Mouse (Mus musculus) hematopoietic stem cell, adult 5-6 weeks (primary cell): ENCODE results near the gene Cdkl3. TPM values are rescaled to one million over a fixed set of nuclear protein-coding genes. Genes with fewer than 3 reads are reported as not detected.
"Not testable (repeated sequence)": the region's sequence is repeated elsewhere in the genome, so short reads cannot be mapped to it uniquely, and the experiment has no call there.

Source experiments
- ATAC-seq, 2 experiments: fragments of 125-278 bp in 1 of 2; replicated peaks in 1 of 2; 2 replicates each; pipeline ENCODE4 v1.8.0; 2016 to 2017; ENCODE audit warnings: inconsistent platforms in 2 of 2, mild to moderate bottlenecking in 2 of 2, moderate number of reproducible peaks in 2 of 2, low read depth in 1 of 2, moderate TSS enrichment in 1 of 2; ENCODE audit not compliant: low FRiP score in 2 of 2, poor library complexity in 2 of 2, severe bottlenecking in 2 of 2, insufficient read depth in 1 of 2, low TSS enrichment in 1 of 2
- total RNA-seq: library from RNA; stranded (forward); fragments of 172-1452, 232-1000 nt; gene quantifications from 2 replicates; pipeline ENCODE4 v1.2.3, GENCODE M21; 2017

Gene Cdkl3
- total RNA-seq, 1 experiment from 2014 or later: 12.5 TPM

GRCm38 (mm10) chr11:52098398-52098946 lies 94.5 kb downstream of the Cdkl3 start, which contains the start of gene Ppp2ca:
Gene Ppp2ca, plus strand, starts transcription at chr11:52098681.
- ATAC-seq: peak; percentile 98

DNA sequence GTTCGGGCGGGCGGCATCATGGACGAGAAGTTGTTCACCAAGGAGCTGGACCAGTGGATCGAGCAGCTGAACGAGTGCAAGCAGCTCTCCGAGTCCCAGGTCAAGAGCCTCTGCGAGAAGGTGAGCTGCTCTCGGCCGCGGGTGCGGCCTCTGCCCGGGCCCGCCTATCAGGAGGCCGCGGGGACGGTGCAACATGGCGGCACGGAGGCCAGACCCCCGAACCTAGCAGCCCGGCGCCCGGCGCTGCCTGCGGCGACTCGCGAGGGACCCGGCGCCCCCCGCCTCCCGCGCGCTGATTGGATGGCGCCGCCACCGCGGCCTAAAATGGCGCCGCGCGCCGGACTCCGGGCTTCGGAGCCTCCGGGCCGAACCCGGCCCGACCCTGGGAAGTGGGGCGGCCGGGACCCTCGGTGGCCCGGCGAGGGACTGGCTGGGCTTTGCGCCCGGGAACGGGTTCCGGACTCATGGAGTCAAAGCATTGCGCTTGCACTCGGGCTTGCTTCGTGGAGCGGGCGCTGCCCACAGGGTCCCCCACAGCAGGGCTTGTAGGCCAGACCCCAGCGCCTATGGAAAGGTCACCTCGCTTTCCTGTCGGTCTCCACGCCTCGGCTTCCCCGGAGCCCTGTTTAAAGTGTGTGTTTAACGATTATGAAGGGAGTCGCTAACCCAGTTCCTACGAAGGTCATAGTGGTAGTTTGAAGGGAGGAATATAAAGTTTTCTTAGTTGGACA lies 95.2 kb downstream of the Cdkl3 start:
- ATAC-seq: peak in 1 of 2 experiments; percentile 23; a peak in 2 of 4 replicates

GRCm38 (mm10) chr11:52099771-52100219 lies 95.8 kb downstream of the Cdkl3 start:
- ATAC-seq: 0 out of 4 replicates have a peak, but pooled peaks of 1 of the 2 experiments have one; percentile 3

GRCm38 (mm10) chr11:52102977-52103376 lies 99.0 kb downstream of the Cdkl3 start:
- no peak for ATAC-seq

- ATAC-seq: no peak
These were observed 101.5 kb downstream of the Cdkl3 start for GRCm38 (mm10) chr11:52105503-52105902.

DNA sequence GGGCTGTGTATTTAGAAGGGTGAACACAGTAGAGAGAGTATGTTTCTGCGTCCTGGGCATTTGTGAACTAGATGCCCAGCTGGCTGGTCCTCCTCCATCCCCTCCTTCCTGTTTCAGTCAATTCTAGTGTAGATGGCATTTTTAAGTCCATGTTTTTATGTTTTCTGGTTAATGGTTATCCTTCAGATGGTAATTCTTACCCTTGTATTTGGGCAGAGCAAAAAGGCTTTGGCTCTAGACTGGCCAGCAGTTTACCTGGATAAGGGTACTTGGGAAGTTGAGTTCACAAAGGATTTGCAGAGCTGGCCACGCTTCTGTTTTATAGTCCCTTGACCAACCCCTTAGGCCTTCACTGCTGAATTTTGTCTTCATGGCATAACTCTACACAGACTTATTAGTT lies 102.0 kb downstream of the Cdkl3 start:
- no peak for ATAC-seq

GRCm38 (mm10) chr11:52106438-52106837 lies 102.4 kb downstream of the Cdkl3 start:
- ATAC-seq: no peak

GRCm38 (mm10) chr11:52108796-52109195 lies 104.8 kb downstream of the Cdkl3 start:
- no peak for ATAC-seq

DNA sequence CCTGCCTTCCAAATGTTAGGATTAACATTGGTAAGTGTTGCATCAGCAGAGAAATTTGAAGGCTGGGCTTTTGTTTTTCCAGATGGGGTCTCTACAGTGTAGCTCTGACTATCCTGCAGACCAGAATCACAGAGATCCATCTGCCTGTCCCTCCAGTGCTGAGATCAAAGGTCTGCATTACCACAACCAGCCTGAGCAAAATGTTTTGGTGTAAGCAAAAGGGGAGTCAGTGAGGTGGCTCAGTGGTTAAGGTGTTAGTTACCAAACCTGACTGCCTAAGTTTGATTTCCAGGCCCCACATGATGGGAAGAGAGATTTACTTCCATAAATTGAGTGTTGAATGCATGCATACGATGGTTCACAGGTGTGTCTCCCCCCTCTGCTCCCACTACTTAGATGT lies 105.4 kb downstream of the Cdkl3 start:
- ATAC-seq: no peak

- no peak for ATAC-seq
These were observed 111.5 kb downstream of the Cdkl3 start for GRCm38 (mm10) chr11:52115479-52115878.

GRCm38 (mm10) chr11:52116117-52116516 lies 112.1 kb downstream of the Cdkl3 start:
- ATAC-seq: not testable (repeated sequence)

DNA sequence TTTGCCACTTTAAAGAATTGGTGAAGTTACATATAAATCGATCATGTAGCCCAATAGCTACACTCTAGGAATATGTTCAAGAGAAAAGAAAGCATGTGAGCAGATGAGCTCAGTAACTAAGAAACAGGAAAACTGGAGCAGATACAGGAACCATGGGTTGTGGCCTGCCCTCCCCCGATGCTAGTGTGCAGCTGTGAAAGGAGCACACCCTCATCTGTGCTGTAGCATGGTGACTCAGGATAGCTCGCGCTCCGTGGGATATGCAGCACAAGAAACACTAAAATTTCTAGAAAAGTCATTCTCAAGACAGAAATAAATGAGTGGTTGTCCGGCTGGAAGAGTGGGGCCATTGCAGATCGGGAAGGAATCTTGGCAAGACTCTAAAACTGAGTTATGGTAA lies 113.1 kb downstream of the Cdkl3 start:
- no peak for ATAC-seq

GRCm38 (mm10) chr11:52120415-52120814 lies 116.4 kb downstream of the Cdkl3 start:
- ATAC-seq: not testable (repeated sequence)

GRCm38 (mm10) chr11:52122045-52122444 lies 118.0 kb downstream of the Cdkl3 start:
- ATAC-seq: no peak

GRCm38 (mm10) chr11:52124468-52124867 lies 120.4 kb downstream of the Cdkl3 start:
- ATAC-seq: no peak

DNA sequence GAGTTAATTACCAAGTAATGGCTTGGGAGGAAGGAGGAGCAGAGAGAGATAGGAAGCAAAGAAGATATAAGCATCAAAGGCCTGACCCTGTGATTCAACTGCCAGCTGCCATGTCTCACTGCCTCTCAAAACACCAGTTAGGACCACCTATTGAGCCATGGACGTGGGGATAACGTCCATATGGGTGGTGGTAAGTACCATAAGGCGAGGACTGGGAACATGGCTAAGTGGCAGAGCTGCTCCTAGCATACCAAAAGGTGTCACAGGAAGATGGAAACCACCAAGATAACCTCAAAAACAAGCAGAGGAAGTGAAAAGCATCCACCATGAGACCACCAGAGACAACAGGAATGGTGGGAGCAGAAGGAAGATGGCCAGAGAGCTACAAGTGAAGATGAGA lies 123.1 kb downstream of the Cdkl3 start:
- no peak for ATAC-seq

- no peak for ATAC-seq
These were observed 123.7 kb downstream of the Cdkl3 start for GRCm38 (mm10) chr11:52127760-52128159.

DNA sequence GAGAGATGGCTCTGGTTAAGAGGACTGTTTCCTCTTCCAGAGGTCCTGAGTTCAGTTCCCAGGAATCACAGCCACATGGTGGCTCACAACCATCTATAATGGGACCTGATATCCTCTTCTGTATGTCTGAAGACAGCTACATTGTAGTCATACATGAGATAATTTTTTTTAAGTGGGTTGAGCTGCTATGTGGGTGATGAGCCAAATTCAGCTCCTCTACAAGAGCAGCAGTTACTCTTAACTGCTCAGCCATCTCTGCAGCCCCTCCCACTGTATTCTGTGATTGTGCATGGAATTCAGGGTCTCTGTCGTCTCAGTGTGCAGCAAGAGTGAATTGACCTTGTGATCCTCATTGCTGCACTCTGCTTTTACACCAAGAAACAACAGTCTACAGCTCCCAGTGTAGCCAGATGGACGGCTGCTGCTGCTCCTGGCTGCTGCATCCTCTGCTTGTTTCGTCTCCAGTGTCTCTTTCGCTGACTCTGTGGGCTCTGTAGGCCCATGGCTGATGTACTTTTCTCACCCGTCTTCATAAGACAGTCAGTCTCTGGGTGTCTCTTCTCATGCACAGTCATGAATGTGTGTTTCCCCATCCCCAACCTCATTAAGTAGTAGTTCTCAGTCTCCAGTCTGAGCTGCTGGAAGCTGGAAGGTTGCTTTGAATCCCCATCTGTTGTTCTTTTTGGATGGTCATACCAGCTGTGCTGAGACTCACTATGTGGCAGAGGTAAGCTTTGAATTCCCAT lies 124.5 kb downstream of the Cdkl3 start:
- no peak for ATAC-seq
